Mouse (Mus musculus): ENCODE results near the gene Chid1. TPM values are rescaled to one million over a fixed set of nuclear protein-coding genes. Genes with fewer than 3 reads are reported as not detected.

Gene Chid1
- polyA plus RNA-seq, 1 experiment from 2014 or later = 14.7 TPM

- Histone ChIP-seq H3K27me3 (ENCODE audit: insufficient read depth, low read length) (no peaks in the 10 kb centered on the region), H3K36me3 (replicated peaks; ENCODE audit: insufficient read depth, low read length) (no peaks in the 10 kb centered on the region; the same call in none of the 2 replicates), H3K9ac (replicated peaks) (no peak overlapping the region), H3K27ac (ENCODE audit: low read depth) (peak overlapping the region; percentile 45), H3K4me1 (ENCODE audit: insufficient read depth) (peaks cover 49% of the 10 kb centered on the region), H3K4me3 (ENCODE audit: low read depth, low read length) (no peak overlapping the region), H3K4me2 (ENCODE audit: low read depth, low read length) (no peak overlapping the region), H3K9me3 (ENCODE audit: low read length) (no peaks in the 10 kb centered on the region)
- ATAC-seq (no peak), DNase-seq (no peak)
- WGBS (ENCODE audit: insufficient replicate concordance) = 69% methylated on average over 2 of the region's 2 CpGs
- TF ChIP-seq CTCF (IDR thresholded peaks at IDR 0.05; ENCODE audit: low read depth) = no peak
- TF ChIP-seq EP300 (IDR thresholded peaks at IDR 0.05; ENCODE audit: low read depth) = no peak
Measured at GRCm38 (mm10) chr7:141578943-141579342, 39.3 kb upstream of the Chid1 start.

GRCm38 (mm10) chr7:141578511-141578910, 38.9 kb upstream of the Chid1 start:
- peaks cover 51% of the 10 kb centered on the region for H3K4me1 ChIP-seq (ENCODE audit: insufficient read depth)
- H3K36me3 ChIP-seq (replicated peaks; ENCODE audit: insufficient read depth, low read length) = no peaks in the 10 kb centered on the region; the same call in none of the 2 replicates
- no peaks in the 10 kb centered on the region for H3K9me3 ChIP-seq (ENCODE audit: low read length)
- H3K4me2 ChIP-seq (ENCODE audit: low read depth, low read length) = no peak overlapping the region
- H3K27me3 ChIP-seq (ENCODE audit: insufficient read depth, low read length) = no peaks in the 10 kb centered on the region
- 83% methylated on average over 1 of the region's 1 CpGs for WGBS (ENCODE audit: insufficient replicate concordance)
- no peak overlapping the region for H3K9ac ChIP-seq (replicated peaks)
- H3K4me3 ChIP-seq (ENCODE audit: low read depth, low read length) = no peak overlapping the region
- ATAC-seq (no peak), DNase-seq (no peak)
- H3K27ac ChIP-seq (ENCODE audit: low read depth) = peak overlapping the region; percentile 45
- TF ChIP-seq CTCF (IDR thresholded peaks at IDR 0.05; ENCODE audit: low read depth) (no peak), EP300 (IDR thresholded peaks at IDR 0.05; ENCODE audit: low read depth) (no peak)

- no peak for TF ChIP-seq EP300 (IDR thresholded peaks at IDR 0.05; ENCODE audit: low read depth)
- TF ChIP-seq CTCF (IDR thresholded peaks at IDR 0.05; ENCODE audit: low read depth) = no peak
- DNase-seq (no peak), ATAC-seq (no peak)
- H3K36me3 ChIP-seq (replicated peaks; ENCODE audit: insufficient read depth, low read length) = no peaks in the 10 kb centered on the region; the same call in none of the 2 replicates
- H3K27me3 ChIP-seq (ENCODE audit: insufficient read depth, low read length) = no peaks in the 10 kb centered on the region
- H3K27ac ChIP-seq (ENCODE audit: low read depth) = peak overlapping the region; percentile 58
- H3K9ac ChIP-seq (replicated peaks) = no peak overlapping the region
- H3K9me3 ChIP-seq (ENCODE audit: low read length) = no peaks in the 10 kb centered on the region
- H3K4me3 ChIP-seq (ENCODE audit: low read depth, low read length) = no peak overlapping the region
- WGBS (ENCODE audit: insufficient replicate concordance) = 46% methylated on average over 3 of the region's 3 CpGs
- no peak overlapping the region for H3K4me2 ChIP-seq (ENCODE audit: low read depth, low read length)
- H3K4me1 ChIP-seq (ENCODE audit: insufficient read depth) = peaks cover 48% of the 10 kb centered on the region
Measured at GRCm38 (mm10) chr7:141577801-141578200, 38.1 kb upstream of the Chid1 start.

GRCm38 (mm10) chr7:141575481-141575880, 35.8 kb upstream of the Chid1 start:
- no peaks in the 10 kb centered on the region; the same call in none of the 2 replicates for H3K36me3 ChIP-seq (replicated peaks; ENCODE audit: insufficient read depth, low read length)
- ATAC-seq (no peak), DNase-seq (no peak)
- no peak for TF ChIP-seq CTCF (IDR thresholded peaks at IDR 0.05; ENCODE audit: low read depth)
- no peak for TF ChIP-seq EP300 (IDR thresholded peaks at IDR 0.05; ENCODE audit: low read depth)
- peaks cover 43% of the 10 kb centered on the region for H3K4me1 ChIP-seq (ENCODE audit: insufficient read depth)
- no peak overlapping the region for H3K27ac ChIP-seq (ENCODE audit: low read depth)
- WGBS (ENCODE audit: insufficient replicate concordance) = 71% methylated on average over 3 of the region's 3 CpGs
- no peak overlapping the region for H3K9ac ChIP-seq (replicated peaks)
- no peak overlapping the region for H3K4me2 ChIP-seq (ENCODE audit: low read depth, low read length)
- no peaks in the 10 kb centered on the region for H3K27me3 ChIP-seq (ENCODE audit: insufficient read depth, low read length)
- no peaks in the 10 kb centered on the region for H3K9me3 ChIP-seq (ENCODE audit: low read length)
- H3K4me3 ChIP-seq (ENCODE audit: low read depth, low read length) = no peak overlapping the region

- ATAC-seq = no peak
- Histone ChIP-seq H3K27me3 (ENCODE audit: insufficient read depth, low read length) (no peaks in the 10 kb centered on the region), H3K4me2 (ENCODE audit: low read depth, low read length) (no peak overlapping the region), H3K27ac (ENCODE audit: low read depth) (no peak overlapping the region), H3K36me3 (replicated peaks; ENCODE audit: insufficient read depth, low read length) (peaks cover 8% of the 10 kb centered on the region), H3K4me1 (ENCODE audit: insufficient read depth) (peaks cover 48% of the 10 kb centered on the region), H3K9me3 (ENCODE audit: low read length) (no peaks in the 10 kb centered on the region), H3K9ac (replicated peaks) (0 out of 2 replicates have a peak overlapping the region, but pooled peaks have one; percentile 30), H3K4me3 (ENCODE audit: low read depth, low read length) (no peak overlapping the region)
- WGBS (ENCODE audit: insufficient replicate concordance) = 26% methylated on average over 3 of the region's 3 CpGs
- TF ChIP-seq CTCF (IDR thresholded peaks at IDR 0.05; ENCODE audit: low read depth) (no peak), EP300 (IDR thresholded peaks at IDR 0.05; ENCODE audit: low read depth) (no peak)
- no peak for DNase-seq
Measured at GRCm38 (mm10) chr7:141574041-141574440, 34.4 kb upstream of the Chid1 start.

GRCm38 (mm10) chr7:141570625-141571295, 31.1 kb upstream of the Chid1 start:
- no peak overlapping the region for H3K4me2 ChIP-seq (ENCODE audit: low read depth, low read length)

More at GRCm38 (mm10) chr7:141570625-141571295, 31.1 kb upstream of the Chid1 start:
- ATAC-seq = no peak
- no peaks in the 10 kb centered on the region for H3K27me3 ChIP-seq (ENCODE audit: insufficient read depth, low read length)
- H3K4me1 ChIP-seq (ENCODE audit: insufficient read depth) = peaks cover 40% of the 10 kb centered on the region
- no peak for TF ChIP-seq EP300 (IDR thresholded peaks at IDR 0.05; ENCODE audit: low read depth)
- TF ChIP-seq CTCF (IDR thresholded peaks at IDR 0.05; ENCODE audit: low read depth) = no peak
- peak overlapping the region; percentile 22; the same call in 1 of the 2 replicates for H3K27ac ChIP-seq (ENCODE audit: low read depth)
- no peak overlapping the region for H3K9ac ChIP-seq (replicated peaks)
- peaks cover 8% of the 10 kb centered on the region for H3K36me3 ChIP-seq (replicated peaks; ENCODE audit: insufficient read depth, low read length)
- no peaks in the 10 kb centered on the region for H3K9me3 ChIP-seq (ENCODE audit: low read length)
- H3K4me3 ChIP-seq (ENCODE audit: low read depth, low read length) = no peak overlapping the region
- no peak for DNase-seq
- 77% methylated on average over 4 of the region's 4 CpGs for WGBS (ENCODE audit: insufficient replicate concordance)
